Mouse (Mus musculus) lung, adult 2 months (tissue): Measurements from ENCODE around the gene Pkig.

Experiments used
- CTCF ChIP-seq: fragments of 200-500 bp; IDR thresholded peaks from 2 replicates; pipeline ENCODE4 v1.5.1; 2011; ENCODE audit warnings: mild to moderate bottlenecking, low read length, control low read depth; ENCODE audit not compliant: insufficient read depth
- POLR2A ChIP-seq: fragments of 200-500 bp; IDR thresholded peaks from 2 replicates; pipeline ENCODE4 v1.6.1; 2011; ENCODE audit warnings: low read depth, mild to moderate bottlenecking, control low read depth, low read length, borderline replicate concordance; ENCODE audit errors: extremely low read depth

DNA sequence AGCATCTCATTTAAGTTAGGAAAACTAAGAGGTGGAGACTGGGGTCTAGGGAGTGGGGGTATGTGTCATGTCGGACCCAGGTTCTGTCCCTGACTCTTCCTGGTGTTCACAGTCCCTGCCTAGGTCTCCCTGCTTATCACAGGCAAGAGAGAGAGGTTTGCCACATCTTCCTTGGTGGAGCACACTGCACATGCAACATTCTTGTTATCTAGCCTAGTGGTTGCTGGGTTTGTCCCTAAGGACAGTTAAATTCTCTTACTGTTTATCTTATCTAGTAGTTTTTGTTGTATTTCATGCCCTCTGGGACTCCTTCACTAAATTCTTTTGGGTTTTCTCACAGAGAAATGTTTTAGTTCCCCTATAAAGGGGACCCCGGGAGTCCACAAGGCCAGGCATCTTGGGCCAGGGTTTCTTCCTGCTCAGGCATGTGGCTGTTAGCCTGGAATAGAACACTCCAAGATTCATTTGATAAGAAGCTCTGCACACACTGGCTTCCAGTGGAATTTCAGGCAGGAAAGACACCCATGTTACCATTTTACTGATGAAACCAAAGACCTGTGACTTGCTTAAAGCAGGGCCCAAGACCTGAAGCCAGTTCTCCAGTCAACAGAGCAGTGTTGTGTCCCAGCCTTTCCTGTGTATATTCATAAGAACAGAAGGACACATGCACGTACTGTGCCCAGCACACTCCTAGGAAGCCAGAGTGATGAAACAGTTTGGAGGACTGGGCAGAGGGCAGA is 34.9 kb downstream of the Pkig start:
- no peak for TF ChIP-seq POLR2A
- no peak for TF ChIP-seq CTCF
